In the genomic region with DNA sequence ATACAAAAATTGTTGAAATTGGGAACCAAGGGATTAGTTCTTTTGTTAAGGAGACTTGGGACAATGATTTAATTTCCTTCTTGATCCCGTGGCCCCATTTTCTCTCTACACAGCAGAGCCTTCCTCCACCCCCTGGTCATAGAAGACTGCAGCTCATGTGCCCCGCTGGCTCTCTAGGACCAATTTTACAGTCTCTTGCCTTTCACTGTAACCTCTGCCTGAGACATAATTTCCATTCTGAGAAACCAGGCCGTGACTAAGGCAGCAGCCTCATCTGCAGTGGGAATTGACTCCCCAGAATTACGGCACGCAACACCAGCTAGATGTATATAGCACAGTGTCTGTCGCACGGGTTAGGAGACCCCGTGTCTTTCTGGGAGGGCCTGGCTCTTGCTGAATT, we compare ENCODE assay signal across 19 mouse cellular contexts.
"Had no signal": no experiment of that assay in that cellular context is flagged by ENCODE, and none has a peak within 500 bp of the region (broad histone marks: within the 10 kb centered on the region; RNA-seq: fewer than 3 reads in every experiment).

No protein-coding gene starts in this region.

- H3K4me3 ChIP-seq: liver, embryonic 13.5 days; liver, embryonic 15.5 days; lung, embryonic 15.5 days; megakaryocyte, embryonic 14.5 days; neural tube, embryonic 12.5 days; stomach, embryonic 15.5 days had no signal

- H3K27me3 ChIP-seq: liver, embryonic 13.5 days; liver, embryonic 15.5 days; lung, embryonic 15.5 days; megakaryocyte, embryonic 14.5 days; neural tube, embryonic 12.5 days; stomach, embryonic 15.5 days had no signal

- DNase-seq: liver, embryonic 13.5 days; liver, postnatal 0 days; lung, adult 2 months; lung, postnatal 14 days; lung, postnatal 36 days; midbrain, embryonic 14.5 days; right cerebral cortex, postnatal 14 days; thymus, adult 2 months; thymus, postnatal 25 days; thymus, postnatal 4 days had no signal

- H3K4me1 ChIP-seq: liver, embryonic 13.5 days; liver, embryonic 15.5 days; neural tube, embryonic 12.5 days; stomach, embryonic 15.5 days had no signal

- H3K9me3 ChIP-seq: liver, embryonic 13.5 days; liver, embryonic 15.5 days; lung, embryonic 15.5 days; megakaryocyte, embryonic 14.5 days; neural tube, embryonic 12.5 days; stomach, embryonic 15.5 days had no signal

- H3K27ac ChIP-seq: liver, embryonic 13.5 days; liver, embryonic 15.5 days; lung, embryonic 15.5 days; macrophage; neural tube, embryonic 12.5 days; stomach, embryonic 15.5 days; stomach, postnatal 0 days had no signal

- H3K9ac ChIP-seq: liver, embryonic 13.5 days; liver, embryonic 15.5 days; liver, postnatal 0 days; lung, embryonic 15.5 days; neural tube, embryonic 12.5 days; stomach, embryonic 15.5 days had no signal

- ATAC-seq: liver, postnatal 0 days; lung, postnatal 0 days; midbrain, embryonic 16.5 days had no signal

- H3K36me3 ChIP-seq: liver, embryonic 13.5 days; liver, embryonic 15.5 days; lung, embryonic 15.5 days; neural tube, embryonic 12.5 days; stomach, embryonic 15.5 days had no signal

- H3K4me2 ChIP-seq: liver, embryonic 13.5 days; liver, embryonic 15.5 days; lung, embryonic 15.5 days; neural tube, embryonic 12.5 days; stomach, embryonic 15.5 days had no signal
